In genomic region chr7:67717520-67717919, GRCm38 (mm10) we compare ENCODE assay signal across 25 mouse cellular contexts. TPM values are rescaled to one million over a fixed set of nuclear protein-coding genes. Genes with fewer than 3 reads are reported as not detected.
"Had no signal": no experiment of that assay in that cellular context is flagged by ENCODE, and none has a peak within 500 bp of the region (broad histone marks: within the 10 kb centered on the region; RNA-seq: fewer than 3 reads in every experiment).

No protein-coding gene starts in this region.

- H3K4me3 ChIP-seq: layer of hippocampus, adult 2 months; left cerebral cortex, adult 2 months; limb, embryonic 12.5 days; limb, embryonic 15.5 days; midbrain, embryonic 10.5 days; midbrain, embryonic 13.5 days; myocyte; neural tube, embryonic 13.5 days had no signal

- H3K27ac ChIP-seq: kidney, postnatal 0 days; layer of hippocampus, adult 2 months; left cerebral cortex, adult 2 months; limb, embryonic 12.5 days; limb, embryonic 15.5 days; liver, embryonic 14.5 days; midbrain, embryonic 10.5 days; midbrain, embryonic 13.5 days; neural tube, embryonic 13.5 days had no signal

- H3K4me2 ChIP-seq: limb, embryonic 12.5 days; limb, embryonic 15.5 days; liver, embryonic 11.5 days; lung, embryonic 14.5 days; midbrain, embryonic 13.5 days; neural tube, embryonic 13.5 days had no signal

- ATAC-seq: liver, postnatal 0 days; lung, postnatal 0 days; midbrain, embryonic 13.5 days; midbrain, embryonic 16.5 days had no signal

- DNase-seq: kidney, adult 9 months; kidney, postnatal 25 days; layer of hippocampus, postnatal 36 days; liver, postnatal 0 days; lung, embryonic 14.5 days; retina, postnatal 1 day; spleen, adult 18-20 months; thymus, adult 18-20 months; thymus, postnatal 36 days had no signal

- H3K9me3 ChIP-seq: limb, embryonic 15.5 days; megakaryocyte, embryonic 14.5 days; midbrain, embryonic 10.5 days; midbrain, embryonic 13.5 days had no signal

- H3K27me3 ChIP-seq: limb, embryonic 12.5 days; limb, embryonic 15.5 days; midbrain, embryonic 13.5 days; neural tube, embryonic 13.5 days had no signal

- H3K9ac ChIP-seq: limb, embryonic 12.5 days; limb, embryonic 15.5 days; liver, embryonic 14.5 days; liver, postnatal 0 days; lung, embryonic 14.5 days; midbrain, embryonic 13.5 days; neural tube, embryonic 13.5 days had no signal

- H3K4me1 ChIP-seq: limb, embryonic 15.5 days had no signal

RNA-seq across cellular contexts. Expression of gene Synm, which starts 42.0 kb away (rescaled TPM):
- total RNA-seq: monocyte, adult 5-6 weeks; neutrophil, adult 5-6 weeks had no signal
